Mouse (Mus musculus) ES-Bruce4 (cell line): ENCODE data around the gene Olfr524.

Experiments used
- CTCF ChIP-seq: IDR thresholded peaks from one replicate; pipeline ENCODE4 v1.8.1; 2011; ENCODE audit warnings: low read depth, low read length
- POLR2A ChIP-seq: IDR thresholded peaks from one replicate; pipeline ENCODE4 v1.8.1; 2011; ENCODE audit warnings: low read length; ENCODE audit not compliant: insufficient read depth

GRCm38 (mm10) chr7:140228476-140228875 is 22.7 kb upstream of the Olfr524 start:
- TF ChIP-seq CTCF, result no peak
- no peak for TF ChIP-seq POLR2A
